Mouse (Mus musculus) liver, embryonic 12.5 days (tissue): ENCODE results near the gene Carm1. TPM values are rescaled to one million over a fixed set of nuclear protein-coding genes. Genes with fewer than 3 reads are reported as not detected.
A peak's percentile ranks its signal among the peaks of the same experiment; 100 is the strongest.

ENCODE experiments used
- ATAC-seq: fragments of 200-750 bp; cut with Nextera tagmentation; 2 replicates; pipeline ENCODE4 v1.8.0; 2017; ENCODE audit warnings: moderate number of reproducible peaks, mild to moderate bottlenecking, moderate library complexity
- H3K27ac ChIP-seq: fragments of 300-500 bp; sonication (generic); 2 replicates; pipeline ENCODE4 v1.5.1; 2016; ENCODE audit warnings: mild to moderate bottlenecking
- H3K27me3 ChIP-seq: fragments of 300-500 bp; sonication (generic); replicated peaks from 2 replicates; pipeline ENCODE4 v1.6.1; 2016; ENCODE audit warnings: mild to moderate bottlenecking, moderate library complexity
- H3K36me3 ChIP-seq: fragments of 300-500 bp; sonication (generic); 2 replicates; pipeline ENCODE4 v1.6.1; 2016; ENCODE audit warnings: mild to moderate bottlenecking, moderate library complexity
- H3K4me1 ChIP-seq: fragments of 300-500 bp; sonication (generic); 2 replicates; pipeline ENCODE4 v1.6.1; 2016
- H3K4me2 ChIP-seq: fragments of 300-500 bp; sonication (generic); 2 replicates; pipeline ENCODE4 v1.6.1; 2016; ENCODE audit warnings: mild to moderate bottlenecking, moderate library complexity
- H3K4me3 ChIP-seq: fragments of 300-500 bp; sonication (generic); 2 replicates; pipeline ENCODE4 v1.5.1; 2016; ENCODE audit warnings: mild to moderate bottlenecking, moderate library complexity
- H3K9ac ChIP-seq: fragments of 300-500 bp; sonication (generic); 2 replicates; pipeline ENCODE4 v1.6.1; 2016; ENCODE audit warnings: mild to moderate bottlenecking, moderate library complexity
- H3K9me3 ChIP-seq: fragments of 300-500 bp; sonication (generic); replicated peaks from 2 replicates; pipeline ENCODE4 v1.6.1; 2016; ENCODE audit warnings: mild to moderate bottlenecking, moderate library complexity
- WGBS: fragments of 180-500 bp; shearing (Covaris S2); methylation state at CpG from one replicate; pipeline ENCODE4 v1.1.7; 2016; ENCODE audit not compliant: insufficient replicate concordance; 5-methylcytosine and 5-hydroxymethylcytosine counted together
- polyA plus RNA-seq: library from polyadenylated mRNA; unstranded; fragments of >200 nt; fragmentation: Nextera tagmentation; extraction: Ambion mirVana; gene quantifications from 2 replicates; pipeline ENCODE4 v1.2.1, GENCODE M21; 2016

Carm1 gene
- polyA plus RNA-seq, 1 experiment from 2014 or later = 39.0 TPM

DNA sequence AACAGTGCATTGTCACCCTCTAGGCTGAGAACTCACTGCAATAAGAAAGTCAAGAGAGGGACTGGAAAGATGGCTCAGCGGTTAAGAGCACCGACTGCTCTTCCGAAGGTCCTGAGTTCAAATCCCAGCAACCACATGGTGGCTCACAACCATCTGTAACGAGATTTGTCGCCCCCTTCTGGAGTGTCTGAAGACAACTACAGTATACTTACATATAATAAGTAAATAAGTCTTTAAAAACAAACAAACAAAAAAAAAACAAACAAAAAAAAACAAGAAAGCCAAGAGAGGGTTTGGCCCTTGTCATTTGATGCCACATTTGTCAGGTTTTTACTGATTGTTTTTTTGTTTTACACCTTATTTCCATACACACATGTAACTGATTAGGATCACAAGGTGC, 57.4 kb downstream of the Carm1 start:
- Histone ChIP-seq H3K4me1 (peaks cover 24% of the 10 kb centered on the region), H3K36me3 (no peaks in the 10 kb centered on the region), H3K4me3 (no peak overlapping the region), H3K9me3 (no peaks in the 10 kb centered on the region), H3K4me2 (no peak overlapping the region), H3K27me3 (no peaks in the 10 kb centered on the region), H3K27ac (no peak overlapping the region), H3K9ac (no peak overlapping the region)
- no peak for ATAC-seq
- WGBS = 69% methylated on average over 5 of the region's 5 CpGs

DNA sequence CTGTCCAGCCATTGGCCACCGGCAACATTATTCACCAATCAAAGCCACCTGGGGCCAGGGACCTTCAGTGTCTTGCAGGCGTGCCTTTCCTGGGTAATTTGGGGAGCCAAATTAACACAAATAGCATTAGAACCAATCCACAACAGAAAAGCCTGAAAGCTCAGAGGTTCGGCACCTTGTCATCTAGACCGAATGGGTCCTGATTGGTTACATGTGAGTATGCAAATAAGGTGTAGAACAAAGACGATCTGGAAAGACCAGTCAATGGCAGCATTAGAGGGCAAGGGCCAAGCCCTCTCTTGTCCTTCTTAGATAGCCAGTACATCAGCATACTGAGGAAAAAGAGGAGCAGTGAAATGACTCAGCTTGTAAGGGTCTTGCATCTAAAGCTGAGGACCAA, 59.2 kb downstream of the Carm1 start:
- Histone ChIP-seq H3K4me1 (peaks cover 13% of the 10 kb centered on the region), H3K9me3 (no peaks in the 10 kb centered on the region), H3K4me3 (no peak overlapping the region), H3K36me3 (no peaks in the 10 kb centered on the region), H3K27me3 (no peaks in the 10 kb centered on the region), H3K4me2 (no peak overlapping the region), H3K27ac (no peak overlapping the region), H3K9ac (no peak overlapping the region)
- WGBS = 79% methylated on average over 5 of the region's 5 CpGs
- no peak for ATAC-seq

DNA sequence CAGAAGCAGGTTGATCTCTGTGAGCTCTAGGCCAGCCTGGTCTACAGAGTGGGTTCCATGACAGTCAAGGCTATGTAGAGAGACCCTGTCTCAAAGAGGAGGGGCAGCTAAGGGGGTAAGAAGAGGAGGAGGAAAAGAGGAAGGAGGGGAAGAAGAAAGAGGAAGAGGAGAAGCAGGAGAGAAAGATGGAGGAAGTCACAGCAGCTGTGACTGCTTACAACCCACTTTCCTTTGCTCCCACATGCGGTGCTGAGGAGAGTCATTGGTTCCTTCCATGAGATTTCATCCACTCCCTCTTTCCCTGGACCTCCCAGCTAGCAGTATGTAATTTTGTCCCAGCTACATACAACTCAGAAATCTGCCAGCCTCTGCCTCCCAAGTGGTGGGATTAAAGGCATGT, 60.0 kb downstream of the Carm1 start:
- Histone ChIP-seq H3K4me3 (no peak overlapping the region), H3K36me3 (no peaks in the 10 kb centered on the region), H3K9ac (no peak overlapping the region), H3K4me1 (peaks cover 6% of the 10 kb centered on the region; the same call in 1 of the 2 replicates), H3K9me3 (no peaks in the 10 kb centered on the region), H3K27ac (no peak overlapping the region), H3K27me3 (no peaks in the 10 kb centered on the region), H3K4me2 (no peak overlapping the region)
- WGBS = 36% methylated on average over 1 of the region's 1 CpGs
- ATAC-seq = no peak

DNA sequence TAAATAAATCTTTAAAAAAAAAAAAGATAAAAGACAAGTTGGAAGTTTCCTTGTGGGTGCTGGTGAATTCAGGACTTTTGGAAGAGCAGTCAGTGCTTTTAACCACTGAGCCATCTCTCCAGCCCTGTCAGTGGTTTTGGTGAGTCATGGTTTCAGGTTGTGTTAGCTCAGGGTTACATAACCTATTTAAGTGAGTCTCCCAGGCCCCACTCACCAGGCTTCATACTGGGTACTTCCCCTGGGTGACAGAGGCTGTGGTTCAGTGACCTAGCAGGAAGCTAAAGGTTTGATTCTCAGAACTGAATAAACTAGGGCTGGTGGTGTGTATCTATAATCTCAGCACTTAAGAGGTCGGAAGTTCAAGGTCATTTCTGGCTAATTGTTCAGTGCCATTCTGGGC, 63.2 kb downstream of the Carm1 start:
- H3K4me2 ChIP-seq = no peak overlapping the region
- WGBS = 75% methylated on average over 1 of the region's 1 CpGs
- peak; percentile 42; the same call in 1 of the 2 replicates for ATAC-seq

DNA sequence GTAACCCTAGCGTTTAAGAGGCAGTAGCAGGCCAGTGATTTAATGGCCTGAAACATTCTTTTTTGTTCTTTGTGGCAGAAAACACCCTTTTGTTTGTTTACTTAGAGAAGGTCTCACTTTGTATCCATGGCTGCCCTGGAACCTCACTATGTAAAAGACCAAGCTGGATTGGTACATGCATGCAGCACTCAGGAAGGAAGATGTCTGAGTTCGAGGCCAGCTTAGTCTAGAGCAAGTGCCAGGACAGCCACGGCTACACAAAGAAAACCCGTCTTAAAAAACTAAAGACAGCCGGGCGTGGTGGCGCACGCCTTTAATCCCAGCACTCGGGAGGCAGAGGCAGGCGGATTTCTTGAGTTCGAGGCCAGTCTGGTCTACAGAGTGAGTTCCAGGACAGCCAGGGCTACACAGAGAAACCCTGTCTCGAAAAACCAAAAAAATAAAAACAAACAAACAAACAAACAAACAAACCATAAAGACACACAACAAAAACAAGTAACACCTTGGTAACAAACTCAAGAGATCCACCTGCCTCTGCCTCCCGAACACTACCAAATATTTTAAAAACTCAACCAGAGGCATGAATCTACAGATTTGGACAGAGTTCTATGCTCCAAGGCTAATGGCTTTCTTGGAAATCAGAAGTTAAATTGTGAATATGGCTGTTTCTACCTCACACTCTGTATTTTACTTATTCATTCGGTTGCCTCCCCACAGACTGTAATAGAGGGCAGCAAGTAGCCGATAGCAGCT, 68.3 kb downstream of the Carm1 start:
- Histone ChIP-seq H3K4me3 (peak overlapping the region; percentile 91), H3K4me1 (peaks cover 52% of the 10 kb centered on the region), H3K4me2 (peak overlapping the region; percentile 84), H3K27me3 (no peaks in the 10 kb centered on the region), H3K9ac (peak overlapping the region; percentile 77), H3K27ac (peak overlapping the region; percentile 93), H3K36me3 (peaks cover 16% of the 10 kb centered on the region), H3K9me3 (no peaks in the 10 kb centered on the region)
- 55% methylated on average over 15 of the region's 15 CpGs for WGBS
- no peak for ATAC-seq

More for the DNA sequence above, 63.2 kb downstream of the Carm1 start:
- no peaks in the 10 kb centered on the region for H3K27me3 ChIP-seq
- H3K27ac ChIP-seq = no peak overlapping the region
- peaks cover 19% of the 10 kb centered on the region for H3K4me1 ChIP-seq
- no peak overlapping the region for H3K9ac ChIP-seq
- no peaks in the 10 kb centered on the region for H3K9me3 ChIP-seq
- no peaks in the 10 kb centered on the region for H3K36me3 ChIP-seq
- H3K4me3 ChIP-seq = no peak overlapping the region

DNA sequence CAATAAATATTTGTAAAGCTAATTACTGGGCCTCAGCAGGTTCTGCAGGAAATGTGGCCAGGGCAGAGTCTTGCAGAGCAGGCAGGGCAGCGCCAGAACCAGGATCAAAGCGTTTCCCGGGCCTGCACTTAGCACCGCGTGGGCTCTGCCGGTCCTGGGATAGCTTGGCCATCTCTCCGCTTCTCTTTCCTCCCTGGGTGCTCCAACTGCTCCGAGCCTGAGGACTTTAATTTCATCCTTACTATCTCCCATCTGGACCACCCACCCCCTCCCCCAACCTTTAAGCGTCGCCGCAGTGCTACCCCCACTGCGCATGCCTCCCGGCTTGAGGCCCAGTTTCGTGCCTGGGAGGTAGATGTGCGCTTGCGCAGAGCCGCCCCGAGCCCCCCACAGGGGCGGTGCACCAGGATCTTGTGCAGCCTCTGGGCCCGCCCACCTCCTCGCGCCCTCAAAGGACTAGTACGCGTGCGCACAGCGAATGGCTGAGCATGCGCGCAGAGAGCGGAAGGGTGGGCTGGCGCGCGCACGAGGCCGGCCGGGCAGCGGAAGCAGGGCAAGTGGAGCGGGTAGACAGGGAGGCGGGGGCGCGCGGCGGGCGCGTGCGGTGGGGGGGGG, 69.0 kb downstream of the Carm1 start, which contains the start of gene Smarca4:
TSS of gene Smarca4 (plus strand) at position 553 of the 615 bp plus-strand sequence.
- Histone ChIP-seq H3K4me1 (peaks cover 51% of the 10 kb centered on the region), H3K9ac (peak within 1 kb of the TSS; percentile 91), H3K36me3 (peaks cover 16% of the 10 kb centered on the region), H3K27me3 (no peaks in the 10 kb centered on the region), H3K27ac (peak within 1 kb of the TSS; percentile 93), H3K9me3 (no peaks in the 10 kb centered on the region), H3K4me2 (peak within 1 kb of the TSS; percentile 84), H3K4me3 (peak within 1 kb of the TSS; percentile 91)
- WGBS = 1% methylated on average over 44 of the region's 45 CpGs
- peak; percentile 92 for ATAC-seq

DNA sequence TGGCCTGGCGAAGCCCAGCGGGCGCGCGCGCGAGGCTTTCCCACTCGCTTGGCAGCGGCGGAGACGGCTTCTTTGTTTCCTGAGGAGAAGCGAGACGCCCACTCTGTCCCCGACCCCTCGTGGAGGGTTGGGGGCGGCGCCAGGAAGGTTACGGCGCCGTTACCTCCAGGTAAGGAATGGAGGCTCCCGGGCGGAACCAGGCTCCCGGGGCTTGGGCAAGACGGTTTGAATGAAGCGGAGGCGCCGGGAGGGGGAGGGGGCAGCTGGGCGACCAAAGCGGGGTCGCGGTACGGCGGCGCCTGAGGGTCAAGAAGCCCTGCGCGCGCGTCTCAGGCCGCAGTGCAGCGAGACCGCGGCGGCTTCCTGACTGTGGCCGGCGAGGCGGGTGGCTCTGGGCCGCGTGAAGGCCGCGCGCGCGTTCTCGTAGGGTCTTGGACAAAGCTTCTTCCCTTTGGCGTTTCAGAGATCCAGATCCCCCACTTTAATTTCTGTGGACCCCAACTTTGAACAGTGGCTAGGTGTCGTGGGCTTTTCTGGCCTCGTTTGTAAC, 69.6 kb downstream of the Carm1 start:
- Histone ChIP-seq H3K9me3 (no peaks in the 10 kb centered on the region), H3K27me3 (no peaks in the 10 kb centered on the region), H3K4me1 (peaks cover 55% of the 10 kb centered on the region), H3K9ac (peak overlapping the region; percentile 91), H3K4me2 (peak overlapping the region; percentile 84), H3K4me3 (peak overlapping the region; percentile 91), H3K36me3 (peaks cover 17% of the 10 kb centered on the region), H3K27ac (peak overlapping the region; percentile 92)
- WGBS = under 1% methylated on average over 55 of the region's 57 CpGs
- peak; percentile 63 for ATAC-seq

DNA sequence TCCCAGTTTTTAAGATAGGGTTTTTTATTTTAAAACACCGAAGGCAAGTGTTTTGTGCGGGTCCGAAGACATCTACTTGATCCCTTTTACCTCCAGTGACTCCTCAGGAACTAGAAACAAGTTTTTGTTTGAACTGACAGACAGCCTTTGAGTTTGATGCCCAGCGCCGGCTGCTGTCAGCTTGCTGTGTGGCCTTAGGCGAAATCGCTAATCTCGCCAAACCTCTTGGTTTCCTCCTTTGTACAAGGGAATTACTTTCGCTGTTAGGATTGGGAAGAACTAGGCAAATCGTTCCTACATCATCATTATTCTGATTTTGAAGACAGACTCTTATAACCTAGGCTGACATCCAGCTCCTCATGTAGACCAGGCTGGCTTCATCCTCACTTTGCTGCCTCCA, 70.4 kb downstream of the Carm1 start:
- Histone ChIP-seq H3K9ac (peak overlapping the region; percentile 91), H3K4me2 (peak overlapping the region; percentile 84), H3K36me3 (peaks cover 20% of the 10 kb centered on the region), H3K9me3 (no peaks in the 10 kb centered on the region), H3K4me3 (peak overlapping the region; percentile 91), H3K27me3 (no peaks in the 10 kb centered on the region), H3K4me1 (peaks cover 62% of the 10 kb centered on the region), H3K27ac (peak overlapping the region; percentile 92)
- 2% methylated on average over 10 of the region's 10 CpGs for WGBS
- no peak for ATAC-seq

DNA sequence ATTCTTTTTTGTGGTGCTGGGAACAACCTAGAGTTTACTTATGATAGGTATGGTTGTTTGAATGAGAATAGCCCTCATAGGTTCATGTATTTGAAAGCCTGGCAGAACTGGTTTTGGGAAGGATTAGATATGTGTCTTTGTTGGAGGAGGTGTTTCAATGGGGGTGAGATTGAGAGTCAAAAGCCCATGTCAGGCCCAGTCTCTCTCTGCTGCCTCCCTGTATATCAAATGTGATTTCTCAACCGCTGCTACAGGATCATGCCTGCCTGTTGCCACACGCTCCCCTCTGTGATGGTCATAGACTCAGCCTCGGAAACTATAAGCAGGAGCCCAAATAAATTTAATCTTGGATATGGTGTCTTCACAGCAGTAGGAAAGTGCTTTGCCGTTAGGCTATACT, 73.5 kb downstream of the Carm1 start:
- Histone ChIP-seq H3K4me3 (no peak overlapping the region), H3K36me3 (peaks cover 23% of the 10 kb centered on the region), H3K4me2 (no peak overlapping the region), H3K27me3 (no peaks in the 10 kb centered on the region), H3K9ac (no peak overlapping the region), H3K27ac (no peak overlapping the region), H3K9me3 (no peaks in the 10 kb centered on the region), H3K4me1 (peaks cover 71% of the 10 kb centered on the region)
- no peak for ATAC-seq
- WGBS = 80% methylated on average over 4 of the region's 4 CpGs

DNA sequence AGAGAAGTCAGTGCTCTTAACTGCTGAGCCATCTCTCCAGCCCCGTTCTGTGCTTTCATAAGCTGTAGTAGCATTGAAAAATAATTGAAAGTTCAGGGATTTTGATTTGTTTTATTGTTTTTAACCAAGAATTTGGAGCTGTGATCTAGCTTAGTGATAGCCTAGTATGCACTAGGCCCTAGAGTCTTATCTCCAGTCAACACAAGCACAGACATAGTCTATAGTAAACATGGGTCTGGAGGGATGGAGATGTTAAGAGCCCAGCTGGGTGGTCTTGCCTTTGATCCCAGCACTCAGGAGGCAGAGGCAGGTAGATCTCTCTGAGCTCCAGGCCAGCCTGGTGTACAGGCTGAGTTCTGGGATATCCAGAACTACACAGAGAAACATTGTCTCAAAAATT, 76.0 kb downstream of the Carm1 start:
- Histone ChIP-seq H3K4me1 (peaks cover 66% of the 10 kb centered on the region), H3K9me3 (no peaks in the 10 kb centered on the region), H3K4me2 (no peak overlapping the region), H3K36me3 (peaks cover 23% of the 10 kb centered on the region), H3K4me3 (no peak overlapping the region), H3K27me3 (no peaks in the 10 kb centered on the region), H3K27ac (no peak overlapping the region), H3K9ac (no peak overlapping the region)
- WGBS = 70% methylated on average over 1 of the region's 1 CpGs
- peak; percentile 73 for ATAC-seq

DNA sequence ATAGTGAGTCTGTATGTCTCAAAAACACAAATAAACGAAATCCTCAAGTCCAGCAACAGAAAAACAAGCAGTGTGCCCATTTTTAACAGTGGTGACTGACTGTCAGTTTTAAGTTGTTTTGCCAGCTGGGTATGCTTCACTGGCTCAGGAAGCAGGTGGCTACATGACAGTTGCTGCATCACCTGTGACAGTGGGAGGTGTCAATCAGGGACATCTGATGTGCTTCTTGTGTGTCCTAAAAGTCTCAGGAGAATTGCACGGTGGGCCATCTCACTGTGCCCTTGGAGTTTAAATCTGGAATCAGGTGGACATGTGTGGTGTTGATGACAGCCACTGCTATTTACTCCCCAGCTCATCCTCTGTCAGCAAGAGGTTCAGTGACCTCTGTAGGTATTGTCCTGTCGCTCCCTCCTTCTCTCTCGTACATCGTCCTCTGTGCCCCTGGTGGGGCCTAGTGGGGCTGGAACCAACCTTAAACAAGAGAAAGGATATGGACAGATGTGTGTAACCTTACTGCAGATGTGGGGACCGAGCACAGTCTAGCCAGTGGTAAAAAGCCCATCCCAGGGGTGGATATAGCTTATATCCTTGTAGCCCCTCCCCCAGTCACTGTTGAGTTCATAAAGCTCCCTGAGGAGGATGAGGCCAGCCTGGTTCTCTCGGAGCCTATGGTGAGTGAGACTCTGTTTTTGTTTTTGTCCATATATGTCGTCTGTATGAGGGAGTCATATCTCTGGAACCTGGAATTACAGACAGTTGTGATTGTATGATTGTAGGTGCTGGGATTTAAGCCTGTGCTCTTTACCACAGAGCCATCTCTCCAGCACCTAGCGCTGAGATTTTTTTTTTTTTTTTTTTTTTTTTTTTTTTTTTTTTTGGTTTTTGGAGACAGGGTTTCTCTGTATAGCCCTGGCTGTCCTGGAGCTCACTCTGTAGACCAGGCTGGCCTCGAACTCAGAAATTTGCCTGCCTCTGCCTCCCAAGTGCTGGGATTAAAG, 78.9 kb downstream of the Carm1 start:
- WGBS = 81% methylated on average over 10 of the region's 10 CpGs

More for the DNA sequence above, 78.9 kb downstream of the Carm1 start:
- H3K27ac ChIP-seq = no peak overlapping the region
- peaks cover 8% of the 10 kb centered on the region for H3K36me3 ChIP-seq
- no peak for ATAC-seq
- peaks cover 41% of the 10 kb centered on the region for H3K4me1 ChIP-seq
- H3K4me2 ChIP-seq = no peak overlapping the region
- no peaks in the 10 kb centered on the region for H3K9me3 ChIP-seq
- H3K9ac ChIP-seq = no peak overlapping the region
- H3K27me3 ChIP-seq = no peaks in the 10 kb centered on the region
- no peak overlapping the region for H3K4me3 ChIP-seq
